Mouse (Mus musculus): Measurements from ENCODE around the gene Grb10. TPM values are rescaled to one million over a fixed set of nuclear protein-coding genes. Genes with fewer than 3 reads are reported as not detected.

Grb10 gene
- polyA plus RNA-seq, 1 experiment from 2014 or later, result 434 TPM

GRCm38 (mm10) chr11:11989850-11990249, 48.6 kb downstream of the Grb10 start:
- Histone ChIP-seq H3K4me3 (no peak overlapping the region), H3K9me3 (no peaks in the 10 kb centered on the region), H3K27ac (no peak overlapping the region), H3K4me1 (no peaks in the 10 kb centered on the region), H3K9ac (no peak overlapping the region), H3K4me2 (no peak overlapping the region), H3K27me3 (no peaks in the 10 kb centered on the region), H3K36me3 (no peaks in the 10 kb centered on the region)
- ATAC-seq (ENCODE audit: insufficient number of reproducible peaks, low FRiP score, low TSS enrichment, low read depth), result no peak
- WGBS, result 77% methylated on average over 4 of the region's 4 CpGs

DNA sequence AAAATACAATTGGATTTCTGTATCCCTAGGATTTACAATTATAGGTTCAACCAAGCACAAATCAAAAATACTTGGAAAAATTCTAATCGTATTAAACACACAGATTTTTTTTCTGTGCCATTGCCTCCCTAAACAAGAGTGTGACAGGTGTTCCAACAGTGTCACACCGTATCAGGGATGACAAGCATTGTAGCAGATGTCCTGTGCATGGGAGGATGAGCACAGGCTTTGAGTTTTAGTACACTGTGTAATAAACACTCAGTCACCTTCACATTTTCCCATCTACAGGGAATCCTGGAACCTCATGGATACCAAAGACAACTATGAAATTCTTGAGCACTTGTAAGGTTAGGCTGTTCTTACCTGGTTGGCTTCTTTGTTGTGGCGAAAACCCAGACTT, 51.2 kb downstream of the Grb10 start:
- Histone ChIP-seq H3K9me3 (no peaks in the 10 kb centered on the region), H3K27me3 (no peaks in the 10 kb centered on the region), H3K27ac (no peak overlapping the region), H3K4me1 (no peaks in the 10 kb centered on the region), H3K4me3 (no peak overlapping the region), H3K9ac (no peak overlapping the region), H3K4me2 (no peak overlapping the region), H3K36me3 (no peaks in the 10 kb centered on the region)
- no peak for ATAC-seq (ENCODE audit: insufficient number of reproducible peaks, low FRiP score, low TSS enrichment, low read depth)
- WGBS, result 87% methylated on average over 3 of the region's 3 CpGs

DNA sequence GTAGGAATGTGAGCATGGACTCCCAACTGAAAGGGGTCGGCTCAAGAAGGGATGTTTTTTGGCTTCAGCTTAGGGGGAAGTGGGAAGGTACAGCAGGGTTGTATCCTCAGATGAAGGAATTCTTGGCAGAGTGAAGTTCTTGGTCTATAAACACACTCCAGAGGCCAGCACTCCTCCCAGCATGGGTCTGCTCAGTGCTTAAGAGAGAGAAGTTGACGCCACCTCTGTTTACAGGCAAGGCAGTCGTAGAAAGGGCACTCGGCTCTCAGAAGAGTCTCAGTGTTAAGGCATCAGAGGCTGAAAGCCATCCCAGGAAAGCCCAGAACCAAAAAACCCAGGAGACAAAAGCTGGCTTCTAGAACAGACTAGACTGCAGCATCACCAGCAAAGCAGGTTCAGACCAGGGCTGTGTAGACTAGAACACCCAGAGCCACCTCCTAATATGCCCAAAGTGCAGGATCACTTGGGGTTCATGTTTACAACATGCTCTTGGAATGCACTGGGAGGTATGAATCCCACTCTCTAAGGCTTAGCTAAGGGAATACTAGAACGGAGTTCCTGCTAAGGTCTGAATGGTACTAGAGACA, 59.8 kb downstream of the Grb10 start:
- no peak overlapping the region for H3K4me3 ChIP-seq
- no peaks in the 10 kb centered on the region for H3K9me3 ChIP-seq
- no peaks in the 10 kb centered on the region for H3K27me3 ChIP-seq
- H3K36me3 ChIP-seq, result peaks cover 9% of the 10 kb centered on the region; the same call in 1 of the 2 replicates
- peaks cover 9% of the 10 kb centered on the region; the same call in 1 of the 2 replicates for H3K4me1 ChIP-seq
- no peak overlapping the region for H3K4me2 ChIP-seq
- no peak overlapping the region for H3K27ac ChIP-seq
- 45% methylated on average over 5 of the region's 5 CpGs for WGBS
- no peak for ATAC-seq (ENCODE audit: insufficient number of reproducible peaks, low FRiP score, low TSS enrichment, low read depth)
- no peak overlapping the region for H3K9ac ChIP-seq

DNA sequence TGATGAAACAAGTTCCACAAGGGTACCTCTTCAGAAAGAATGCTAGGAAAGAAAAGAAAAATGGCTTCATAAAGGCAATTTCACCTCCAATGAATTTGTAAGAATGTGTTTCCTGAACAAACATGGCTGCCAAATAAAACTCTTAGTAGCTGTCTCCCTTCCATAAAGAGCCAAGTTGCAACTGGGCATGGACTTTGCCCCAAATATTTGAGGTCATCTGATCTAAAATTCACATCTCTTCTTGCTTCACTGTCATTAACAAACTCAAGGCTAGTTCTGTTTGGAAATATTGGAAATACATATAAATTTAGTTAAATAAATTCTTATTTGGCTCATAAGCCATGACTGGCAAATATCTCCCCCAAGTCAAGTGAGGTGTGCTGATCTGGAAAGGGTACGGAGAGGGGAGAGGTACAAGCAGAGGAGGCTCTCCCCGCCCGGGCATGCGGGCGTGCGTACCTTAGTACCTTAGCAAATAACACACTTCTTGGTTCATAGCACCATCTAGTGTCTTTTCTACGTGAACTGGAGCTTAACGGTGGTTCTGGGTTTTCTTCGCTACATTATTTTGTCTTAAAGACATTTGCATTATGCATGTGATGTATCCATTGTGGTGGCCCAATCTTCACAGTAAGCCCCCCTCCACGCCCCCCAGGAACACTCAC, 63.8 kb downstream of the Grb10 start:
- WGBS, result 36% methylated on average over 10 of the region's 10 CpGs
- Histone ChIP-seq H3K36me3 (peaks cover 19% of the 10 kb centered on the region), H3K9ac (no peak overlapping the region), H3K4me3 (no peak overlapping the region), H3K27ac (no peak overlapping the region), H3K4me1 (peaks cover 10% of the 10 kb centered on the region; the same call in 1 of the 2 replicates), H3K27me3 (no peaks in the 10 kb centered on the region), H3K4me2 (no peak overlapping the region), H3K9me3 (no peaks in the 10 kb centered on the region)
- ATAC-seq (ENCODE audit: insufficient number of reproducible peaks, low FRiP score, low TSS enrichment, low read depth), result no peak; the same call in 1 of the 2 replicates

DNA sequence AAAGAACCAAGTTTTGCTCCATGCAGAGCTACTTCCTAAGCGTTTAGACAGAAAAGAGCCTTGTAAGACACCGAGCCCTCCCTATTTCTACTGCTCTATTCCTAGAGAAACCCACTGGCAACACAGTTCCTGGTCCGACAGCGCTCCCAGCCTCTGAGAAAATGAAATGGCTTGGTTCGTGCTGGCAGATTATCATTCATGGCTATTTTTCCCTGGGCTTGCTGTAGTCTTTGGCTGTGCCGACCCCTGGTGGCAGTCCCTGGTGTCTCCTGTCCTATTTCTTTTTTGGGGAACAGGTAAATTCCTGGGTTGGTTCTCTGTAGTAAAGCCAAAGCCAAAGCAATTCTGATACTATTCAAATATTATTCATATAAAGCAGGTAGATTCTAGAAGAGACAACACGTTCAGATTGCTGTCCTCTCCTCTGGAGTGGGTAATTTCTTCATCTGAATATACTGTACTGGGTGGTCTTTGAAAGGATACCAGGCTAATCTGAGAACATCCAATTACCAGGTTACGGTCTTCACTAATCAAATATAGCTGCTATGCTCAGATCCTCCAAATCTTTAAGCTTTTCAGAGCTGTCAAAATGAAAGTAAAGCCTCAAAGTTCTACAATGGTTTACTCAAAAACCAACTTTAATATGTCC, 65.0 kb downstream of the Grb10 start:
- H3K4me3 ChIP-seq, result no peak overlapping the region
- H3K27ac ChIP-seq, result peak overlapping the region; percentile 50; the same call in 1 of the 2 replicates
- peaks cover 15% of the 10 kb centered on the region for H3K4me1 ChIP-seq
- H3K9me3 ChIP-seq, result no peaks in the 10 kb centered on the region
- no peak overlapping the region for H3K4me2 ChIP-seq
- ATAC-seq (ENCODE audit: insufficient number of reproducible peaks, low FRiP score, low TSS enrichment, low read depth), result peak; percentile 76
- no peaks in the 10 kb centered on the region for H3K27me3 ChIP-seq
- peaks cover 23% of the 10 kb centered on the region for H3K36me3 ChIP-seq
- no peak overlapping the region for H3K9ac ChIP-seq
- 50% methylated on average over 8 of the region's 8 CpGs for WGBS

GRCm38 (mm10) chr11:11972401-11973110, 65.9 kb downstream of the Grb10 start:
- H3K4me1 ChIP-seq, result peaks cover 16% of the 10 kb centered on the region
- ATAC-seq (ENCODE audit: insufficient number of reproducible peaks, low FRiP score, low TSS enrichment, low read depth), result no peak
- H3K27ac ChIP-seq, result peak overlapping the region; percentile 50
- peaks cover 27% of the 10 kb centered on the region for H3K36me3 ChIP-seq
- no peaks in the 10 kb centered on the region for H3K9me3 ChIP-seq
- no peak overlapping the region for H3K4me2 ChIP-seq
- 88% methylated on average over 6 of the region's 6 CpGs for WGBS
- no peaks in the 10 kb centered on the region for H3K27me3 ChIP-seq
- H3K4me3 ChIP-seq, result no peak overlapping the region
- H3K9ac ChIP-seq, result no peak overlapping the region

DNA sequence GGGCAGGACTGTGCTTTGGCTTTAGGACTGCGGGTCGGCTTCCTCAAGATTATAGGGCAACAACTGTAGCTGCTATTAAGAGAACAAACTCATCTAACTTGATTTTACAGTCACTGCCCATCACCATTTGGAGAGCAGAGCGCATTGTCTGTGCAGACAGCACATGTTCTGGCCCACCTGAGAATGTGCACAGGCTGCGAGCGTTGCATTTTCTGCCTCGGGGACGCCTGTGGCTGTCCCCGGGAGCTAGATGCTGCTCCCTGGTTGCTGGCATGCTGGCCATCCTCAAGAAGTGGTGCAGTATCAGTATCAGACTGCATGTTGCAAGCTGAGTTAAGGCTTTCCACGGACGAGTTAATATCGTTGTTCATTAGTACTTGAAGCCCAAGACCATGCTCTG, 68.2 kb downstream of the Grb10 start:
- peaks cover 28% of the 10 kb centered on the region for H3K4me1 ChIP-seq
- 0 out of 2 replicates have a peak overlapping the region, but pooled peaks have one; percentile 83 for H3K27ac ChIP-seq
- peaks cover 39% of the 10 kb centered on the region for H3K36me3 ChIP-seq

DNA sequence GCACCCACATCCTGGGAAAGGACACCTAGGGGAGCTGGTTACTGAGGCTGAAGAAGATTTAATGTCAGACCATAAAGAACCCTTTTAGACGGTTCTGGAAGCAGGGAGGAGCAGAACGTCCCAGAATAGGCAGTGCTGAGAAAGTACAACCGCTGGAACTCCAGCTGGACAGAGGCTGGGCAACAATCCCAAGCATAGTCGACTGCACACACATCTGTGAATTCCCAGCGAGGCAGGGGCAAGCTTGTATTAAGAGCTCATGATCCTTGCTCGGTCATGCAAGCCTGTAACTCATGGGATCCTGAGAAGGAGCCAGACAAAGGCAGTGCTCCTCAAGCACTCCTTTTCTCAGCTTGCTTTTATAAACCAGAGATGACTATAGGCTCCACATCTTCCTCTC, 69.7 kb downstream of the Grb10 start:
- WGBS, result 39% methylated on average over 6 of the region's 6 CpGs
- H3K4me3 ChIP-seq, result no peak overlapping the region

More for the DNA sequence above, 68.2 kb downstream of the Grb10 start:
- WGBS, result 89% methylated on average over 11 of the region's 11 CpGs
- no peak for ATAC-seq (ENCODE audit: insufficient number of reproducible peaks, low FRiP score, low TSS enrichment, low read depth)
- H3K4me3 ChIP-seq, result no peak overlapping the region
- H3K4me2 ChIP-seq, result no peak overlapping the region
- H3K9me3 ChIP-seq, result no peaks in the 10 kb centered on the region
- H3K9ac ChIP-seq, result no peak overlapping the region
- no peaks in the 10 kb centered on the region for H3K27me3 ChIP-seq

GRCm38 (mm10) chr11:11967519-11967918, 71.0 kb downstream of the Grb10 start:
- Histone ChIP-seq H3K36me3 (peaks cover 40% of the 10 kb centered on the region), H3K4me1 (peaks cover 38% of the 10 kb centered on the region), H3K4me2 (no peak overlapping the region), H3K9me3 (no peaks in the 10 kb centered on the region), H3K4me3 (no peak overlapping the region), H3K27me3 (no peaks in the 10 kb centered on the region), H3K9ac (no peak overlapping the region), H3K27ac (peak overlapping the region; percentile 83; the same call in 1 of the 2 replicates)
- no peak for ATAC-seq (ENCODE audit: insufficient number of reproducible peaks, low FRiP score, low TSS enrichment, low read depth)
- WGBS, result 85% methylated on average over 8 of the region's 8 CpGs

More for the DNA sequence above, 69.7 kb downstream of the Grb10 start:
- Histone ChIP-seq H3K9ac (no peak overlapping the region), H3K4me1 (peaks cover 32% of the 10 kb centered on the region), H3K27me3 (no peaks in the 10 kb centered on the region), H3K36me3 (peaks cover 43% of the 10 kb centered on the region), H3K27ac (peak overlapping the region; percentile 83), H3K4me2 (no peak overlapping the region), H3K9me3 (no peaks in the 10 kb centered on the region)
- ATAC-seq (ENCODE audit: insufficient number of reproducible peaks, low FRiP score, low TSS enrichment, low read depth), result no peak

- 77% methylated on average over 3 of the region's 3 CpGs for WGBS
- peak; percentile 31; the same call in 1 of the 2 replicates for ATAC-seq (ENCODE audit: insufficient number of reproducible peaks, low FRiP score, low TSS enrichment, low read depth)
- Histone ChIP-seq H3K9ac (no peak overlapping the region), H3K27me3 (no peaks in the 10 kb centered on the region), H3K36me3 (peaks cover 28% of the 10 kb centered on the region; the same call in 1 of the 2 replicates), H3K27ac (peak overlapping the region; percentile 73), H3K4me3 (no peak overlapping the region), H3K4me1 (peaks cover 47% of the 10 kb centered on the region), H3K9me3 (no peaks in the 10 kb centered on the region), H3K4me2 (no peak overlapping the region)
Measured at GRCm38 (mm10) chr11:11966220-11966619, 72.3 kb downstream of the Grb10 start.

DNA sequence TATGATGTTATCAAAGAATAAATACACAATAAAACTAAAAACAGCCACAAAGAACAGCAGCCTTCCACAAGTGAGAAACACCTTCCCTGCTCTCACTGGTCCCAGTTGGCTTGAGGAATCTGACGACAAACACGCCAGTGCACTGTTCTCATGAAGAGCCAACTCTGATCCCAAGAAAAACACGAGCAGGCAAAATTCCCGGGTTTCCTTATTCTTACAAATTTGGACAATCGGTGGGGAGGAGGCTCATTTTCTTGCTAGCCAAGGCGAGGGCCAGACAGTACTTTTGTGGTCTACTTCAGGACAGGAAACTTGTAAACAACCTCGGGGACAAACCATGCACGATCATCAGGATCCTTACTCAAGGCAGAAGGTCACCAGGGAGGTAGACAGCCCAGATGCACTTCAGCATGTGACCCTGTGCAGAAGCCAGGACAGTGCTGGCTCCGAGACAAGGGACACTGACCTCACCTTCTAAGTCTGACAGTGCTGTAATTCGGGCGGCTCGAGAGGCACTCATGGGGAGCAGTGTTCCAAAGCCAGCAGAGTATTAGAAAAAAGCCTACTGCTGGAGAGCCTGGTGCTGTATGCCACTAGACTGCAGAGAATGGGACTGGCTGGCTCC, 72.9 kb downstream of the Grb10 start:
- Histone ChIP-seq H3K27ac (peak overlapping the region; percentile 73), H3K9me3 (no peaks in the 10 kb centered on the region), H3K4me1 (peaks cover 53% of the 10 kb centered on the region), H3K36me3 (peaks cover 28% of the 10 kb centered on the region; the same call in 1 of the 2 replicates), H3K4me2 (no peak overlapping the region), H3K9ac (0 out of 2 replicates have a peak overlapping the region, but pooled peaks have one; percentile 7), H3K27me3 (no peaks in the 10 kb centered on the region), H3K4me3 (no peak overlapping the region)
- 61% methylated on average over 12 of the region's 12 CpGs for WGBS
- ATAC-seq (ENCODE audit: insufficient number of reproducible peaks, low FRiP score, low TSS enrichment, low read depth), result 0 out of 2 replicates have a peak, but pooled peaks have one; percentile 27
